Mouse (Mus musculus) A20 (cell line): ENCODE measurements around the gene Fry.

Experiments used
- DNase-seq: peaks from one replicate; pipeline ENCODE4 v3.0.0-alpha.2; 2011; ENCODE audit warnings: low read depth, low spot score

Fry gene

DNA sequence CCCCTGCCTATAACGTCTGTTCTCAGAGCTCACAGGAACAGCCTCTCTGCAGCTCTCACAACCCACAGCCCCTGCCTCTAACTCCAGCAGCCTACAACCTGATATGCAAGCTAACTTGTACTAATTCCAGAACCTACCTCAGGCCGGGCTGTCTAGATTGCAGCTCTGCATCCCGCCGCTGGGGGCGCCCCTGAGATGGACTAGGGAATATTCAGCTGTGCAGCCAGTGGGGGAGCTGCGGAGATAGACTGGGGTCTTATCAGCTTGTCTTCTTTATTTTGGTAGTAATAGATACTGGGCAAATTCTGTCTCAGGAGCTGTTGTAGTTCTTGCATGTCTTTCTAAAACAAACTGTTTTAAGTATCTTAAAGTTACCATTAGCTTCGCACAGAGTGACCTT lies 101.9 kb downstream of the Fry start:
- peak; percentile 56 for DNase-seq

GRCm38 (mm10) chr5:150221806-150222205 lies 103.4 kb downstream of the Fry start:
- DNase-seq: no peak

- peak; percentile 75 for DNase-seq
These were observed 105.2 kb downstream of the Fry start for GRCm38 (mm10) chr5:150223546-150224239.

- no peak for DNase-seq
These were observed 110.6 kb downstream of the Fry start for GRCm38 (mm10) chr5:150229086-150229485.

GRCm38 (mm10) chr5:150229776-150230175 lies 111.3 kb downstream of the Fry start:
- no peak for DNase-seq

GRCm38 (mm10) chr5:150232159-150233150 lies 114.0 kb downstream of the Fry start:
- peak; percentile 46 for DNase-seq

GRCm38 (mm10) chr5:150233154-150233886 lies 114.9 kb downstream of the Fry start:
- DNase-seq: peak; percentile 61

DNA sequence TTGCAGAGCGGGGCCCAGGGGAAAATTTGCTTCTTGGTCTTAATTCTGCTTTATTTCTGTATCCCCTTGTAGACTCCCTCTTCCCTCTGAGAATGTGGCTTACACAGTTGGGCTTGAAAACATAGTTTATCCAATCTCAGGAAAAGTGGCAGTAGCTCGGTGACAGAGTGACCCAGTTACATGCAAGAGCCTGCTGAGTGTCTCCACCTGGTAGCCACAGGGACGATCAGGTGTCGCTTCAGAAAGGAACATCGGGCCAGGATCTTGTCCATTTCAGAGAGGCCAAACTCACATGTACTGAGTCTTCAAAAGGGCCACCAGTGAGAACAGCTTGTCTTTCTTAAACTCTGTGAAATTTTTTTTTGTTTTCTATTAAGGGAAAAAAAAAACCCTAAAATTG lies 117.5 kb downstream of the Fry start:
- DNase-seq: no peak

DNA sequence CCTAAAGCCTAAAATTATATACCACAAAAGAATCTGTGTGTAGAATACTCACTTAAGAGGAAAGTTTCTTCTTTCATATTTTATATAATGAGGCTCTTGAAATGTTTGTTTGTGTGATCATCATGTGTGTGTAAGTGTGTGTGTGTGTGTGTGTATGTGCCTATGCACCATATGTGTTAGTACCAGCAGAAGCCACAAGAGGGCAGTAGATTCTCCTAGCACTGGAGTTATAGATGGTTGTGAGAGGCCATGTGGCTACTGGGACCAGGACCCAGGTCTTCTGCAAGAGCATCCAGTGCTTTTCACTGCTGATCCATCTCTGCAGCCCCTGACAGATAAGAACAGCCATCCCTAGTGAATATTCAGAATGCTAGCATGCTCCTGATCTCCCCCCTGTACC lies 118.2 kb downstream of the Fry start:
- peak; percentile 13 for DNase-seq

GRCm38 (mm10) chr5:150241638-150242037 lies 123.2 kb downstream of the Fry start:
- DNase-seq: no peak

GRCm38 (mm10) chr5:150246737-150247136 lies 128.3 kb downstream of the Fry start:
- DNase-seq: peak; percentile 38

- DNase-seq: no peak
These were observed 139.3 kb downstream of the Fry start for GRCm38 (mm10) chr5:150257764-150258163.

- DNase-seq: no peak
These were observed 141.0 kb downstream of the Fry start for GRCm38 (mm10) chr5:150259191-150260053.

- no peak for DNase-seq
These were observed 141.6 kb downstream of the Fry start for GRCm38 (mm10) chr5:150260054-150260386.

- DNase-seq: no peak
These were observed 142.9 kb downstream of the Fry start for GRCm38 (mm10) chr5:150261361-150261760.

- no peak for DNase-seq
These were observed 143.7 kb downstream of the Fry start for GRCm38 (mm10) chr5:150262046-150262716.

DNA sequence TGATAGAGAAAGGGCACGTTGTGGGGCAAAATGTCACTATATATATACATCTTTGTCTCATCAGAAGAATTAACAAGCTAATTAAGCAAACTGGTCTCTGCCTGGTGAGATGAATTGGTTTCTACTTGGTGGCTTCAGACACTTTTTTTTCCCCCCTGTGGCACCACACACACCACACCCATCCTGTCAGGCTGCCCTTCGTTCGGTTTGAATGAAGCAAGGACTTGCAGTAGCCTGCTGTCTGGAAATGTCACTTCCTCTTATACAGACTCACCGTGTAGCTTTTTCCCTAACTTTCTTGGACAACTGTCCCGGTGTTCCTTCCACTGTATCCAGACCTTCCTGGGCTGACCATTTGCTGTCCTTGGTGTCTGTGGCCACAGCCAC lies 144.3 kb downstream of the Fry start:
- no peak for DNase-seq

DNA sequence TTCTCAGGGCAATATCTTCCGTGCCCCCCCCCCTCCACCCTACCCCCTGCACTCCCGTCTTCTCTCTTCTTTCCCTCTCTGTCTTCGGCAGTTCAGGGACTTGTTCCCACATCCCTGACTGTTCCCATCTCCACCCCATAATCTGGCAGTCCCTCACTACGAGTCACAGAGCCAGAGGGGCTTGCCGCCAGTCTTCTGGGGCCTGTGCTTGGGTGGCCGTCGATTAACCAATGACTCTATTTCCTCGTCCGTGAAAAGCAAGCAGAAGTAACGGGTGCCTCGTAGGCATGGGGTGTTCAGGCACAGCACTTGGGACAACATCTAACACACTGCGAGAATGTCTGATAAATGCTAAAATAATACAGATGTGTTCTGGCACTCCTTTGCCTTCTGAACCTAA lies 144.7 kb downstream of the Fry start:
- DNase-seq: no peak

DNA sequence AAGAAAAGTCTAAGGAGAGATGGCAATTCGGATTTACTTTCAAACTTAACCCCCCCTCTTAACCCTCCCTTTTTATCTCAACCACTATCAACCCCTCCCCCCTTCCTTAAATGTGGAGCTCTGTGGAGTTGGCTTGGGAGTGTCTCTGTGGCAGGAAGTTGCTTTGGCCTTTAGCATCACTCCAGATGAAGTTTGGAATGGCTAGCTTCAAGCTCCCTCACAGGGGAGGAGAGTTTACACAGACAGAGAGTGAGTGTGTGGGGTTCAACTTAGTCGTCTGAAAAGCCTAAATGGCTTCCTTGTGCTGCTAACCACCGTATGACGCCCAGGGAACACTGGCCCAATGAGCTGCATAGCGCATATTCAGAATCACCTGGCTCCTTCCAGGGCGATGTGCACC lies 145.2 kb downstream of the Fry start:
- no peak for DNase-seq

- DNase-seq: no peak
These were observed 146.6 kb downstream of the Fry start for GRCm38 (mm10) chr5:150265005-150265404.

DNA sequence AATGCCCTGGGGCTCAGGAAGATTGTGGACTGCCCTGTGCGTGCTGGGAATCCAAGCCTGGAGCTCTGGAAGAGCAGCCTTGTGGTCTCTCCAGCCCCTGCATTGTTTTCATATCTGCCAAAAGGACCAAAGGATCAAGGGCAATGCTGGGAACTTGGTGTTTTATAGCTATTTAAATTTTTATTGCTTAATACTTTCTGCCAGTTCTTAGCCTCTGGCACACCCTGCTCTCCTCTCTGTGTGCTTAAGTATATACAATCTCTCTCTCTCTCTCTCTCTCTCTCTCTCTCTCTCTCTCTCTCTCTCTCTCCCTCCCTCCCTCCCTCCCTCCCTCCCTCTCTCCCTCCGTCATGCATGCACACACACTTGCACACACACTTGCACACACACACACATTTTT lies 147.5 kb downstream of the Fry start:
- DNase-seq: no peak
